Mouse (Mus musculus) bone marrow, adult 2 months (tissue): ENCODE measurements around the gene Arhgap24.

Experiments used
- CTCF ChIP-seq: fragments of 200-500 bp; IDR thresholded peaks from 2 replicates; pipeline ENCODE4 v1.5.1; 2011; ENCODE audit warnings: low read length, control low read depth; ENCODE audit not compliant: control insufficient read depth, insufficient read depth
- POLR2A ChIP-seq: fragments of 200-500 bp; IDR thresholded peaks from 2 replicates; pipeline ENCODE4 v1.6.1; 2011; ENCODE audit warnings: low read depth, mild to moderate bottlenecking, control low read depth, low read length, borderline replicate concordance; ENCODE audit not compliant: control insufficient read depth

DNA sequence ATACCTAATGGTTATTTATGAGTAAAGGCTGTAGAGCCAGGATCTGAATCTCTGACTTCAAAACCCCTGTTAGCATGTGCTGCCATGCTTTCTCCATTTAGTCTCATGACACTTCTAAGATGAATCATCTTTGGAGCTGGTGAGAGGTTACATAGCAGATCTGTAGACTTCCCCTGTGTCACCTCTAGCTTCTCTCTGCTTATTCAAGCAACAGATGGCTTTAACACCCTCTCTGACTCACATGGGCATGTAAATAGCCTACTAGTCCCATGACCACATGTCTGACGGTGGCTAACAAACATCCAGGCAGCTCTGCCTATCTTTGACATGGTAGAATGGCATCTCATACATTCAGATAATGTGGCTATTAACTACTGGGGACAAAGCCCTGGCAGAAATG is 39.3 kb downstream of the Arhgap24 start:
- TF ChIP-seq POLR2A (no peak), CTCF (no peak)
